Mouse (Mus musculus): ENCODE measurements around the gene Sh2d6.

- TF ChIP-seq EP300 (IDR thresholded peaks at IDR 0.05; ENCODE audit: insufficient read depth, low read depth, low read length): no peak
- TF ChIP-seq POLR2A (IDR thresholded peaks at IDR 0.05; ENCODE audit: insufficient read depth, low read depth, low read length): no peak
Measured at GRCm38 (mm10) chr6:72489534-72489933, 32.0 kb downstream of the Sh2d6 start.
